Mouse (Mus musculus) CD4-positive, CD25-positive, alpha-beta regulatory T cell (primary cell): ENCODE data around the gene Rabl3. TPM values are rescaled to one million over a fixed set of nuclear protein-coding genes. Genes with fewer than 3 reads are reported as not detected.

Experiments used
- polyA plus RNA-seq: library from polyadenylated mRNA; unstranded; fragments of 100-300 nt; shearing (Covaris generic); gene quantifications from one replicate; pipeline ENCODE4 v1.2.1, GENCODE M21; 2017

The Rabl3 gene
- polyA plus RNA-seq = 17.7 TPM

GRCm38 (mm10) chr16:37539611-37540580 is at the start of gene Rabl3, which contains the start of gene Gtf2e1:
TSS of gene Rabl3 (plus strand) at chr16:37539885.
TSS of gene Gtf2e1 (minus strand) at chr16:37539789.

DNA sequence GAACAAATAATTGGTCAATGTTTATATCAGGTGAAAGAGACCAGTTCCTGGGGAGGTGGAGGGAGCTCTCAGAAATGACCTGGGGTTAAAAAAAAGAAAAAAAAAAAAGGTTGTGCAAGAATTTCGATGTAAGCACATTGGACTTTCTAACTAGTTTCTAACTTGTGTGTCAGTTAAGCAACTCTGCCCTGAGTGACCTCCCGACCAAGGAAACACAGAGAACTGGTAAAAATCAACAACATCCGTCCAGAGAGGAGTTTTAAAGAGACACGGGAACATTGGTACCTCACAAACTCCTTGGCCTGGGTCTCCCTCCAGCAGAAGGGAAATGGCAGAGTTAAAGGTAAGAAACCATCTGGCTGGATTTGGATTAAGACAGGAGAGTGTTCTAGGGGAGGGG is 40.3 kb downstream of the Rabl3 start, which contains the start of gene Hgd:
Hgd (plus strand) TSS at position 160 of the 400 bp plus-strand sequence.

Other genes starting within 250 kb of the Rabl3 start
- gene Stxbp5l, start 154.9 kb upstream of the Rabl3 start, polyA plus RNA-seq = 0.12 TPM
- gene Gtf2e1, start 96 bp upstream of the Rabl3 start, polyA plus RNA-seq = 23.7 TPM
- 0.61 TPM for gene Hgd, start 40.3 kb downstream of the Rabl3 start, polyA plus RNA-seq
- 66.8 TPM for gene Ndufb4, start 114.6 kb downstream of the Rabl3 start, polyA plus RNA-seq
- 0.06 TPM for gene Fstl1, start 237.0 kb downstream of the Rabl3 start, polyA plus RNA-seq